16 mouse cellular contexts compared by ENCODE assay signal in genomic region chr7:98190578-98190977, GRCm38 (mm10). TPM values are rescaled to one million over a fixed set of nuclear protein-coding genes. Genes with fewer than 3 reads are reported as not detected.
DNase-seq lines count a peak whose midpoint lies in the region; ATAC-seq and TF ChIP-seq lines count a peak whose summit lies in the region.
"Had no signal": no experiment of that assay in that cellular context is flagged by ENCODE, and none has a peak within 500 bp of the region (broad histone marks: within the 10 kb centered on the region; RNA-seq: fewer than 3 reads in every experiment).

No protein-coding gene starts in this region.

- no peaks in the 10 kb centered on the region for H3K36me3 ChIP-seq in forebrain, embryonic 14.5 days (ENCODE audit: control insufficient read depth, insufficient read depth, low read length)
- H3K36me3 ChIP-seq in forebrain, embryonic 10.5 days (replicated peaks): no peaks in the 10 kb centered on the region
- H3K36me3 ChIP-seq in stomach, postnatal 0 days (ENCODE audit: control insufficient read depth, insufficient read depth, low read length): no peaks in the 10 kb centered on the region
- H3K36me3 ChIP-seq: embryonic facial prominence, embryonic 15.5 days; kidney, embryonic 15.5 days; liver, embryonic 15.5 days had no signal

- no peak overlapping the region for H3K9ac ChIP-seq in forebrain, embryonic 14.5 days (ENCODE audit: low read length)
- H3K9ac ChIP-seq in stomach, postnatal 0 days (ENCODE audit: low read length): no peak overlapping the region
- H3K9ac ChIP-seq: embryonic facial prominence, embryonic 15.5 days; kidney, embryonic 15.5 days; liver, embryonic 15.5 days had no signal

- no peak overlapping the region for H3K4me2 ChIP-seq in forebrain, embryonic 14.5 days (ENCODE audit: low read length)
- H3K4me2 ChIP-seq in stomach, postnatal 0 days (replicated peaks; ENCODE audit: low read depth): no peak overlapping the region
- H3K4me2 ChIP-seq: embryonic facial prominence, embryonic 15.5 days; kidney, embryonic 15.5 days; liver, embryonic 15.5 days had no signal

- intact Hi-C loops in left cerebral cortex, adult 2 months (cut with DNase I): no loop called here
- intact Hi-C loops in left cerebral cortex, postnatal 14 days (cut with DNase I): loop anchor here (2.0 kb wide), 1 partner anchor 36 kb away; no protein-coding TSS in a partner anchor

- peaks cover 15% of the 10 kb centered on the region; the same call in 1 of the 2 replicates for H3K4me1 ChIP-seq in forebrain, embryonic 14.5 days (ENCODE audit: control insufficient read depth, insufficient read depth, low read length)
- peaks cover 42% of the 10 kb centered on the region for H3K4me1 ChIP-seq in forebrain, embryonic 10.5 days
- peaks cover 4% of the 10 kb centered on the region for H3K4me1 ChIP-seq in stomach, postnatal 0 days (replicated peaks; ENCODE audit: control insufficient read depth, insufficient read depth)

- DNase-seq in forebrain, embryonic 14.5 days (ENCODE audit: low spot score): peak; percentile 41
- DNase-seq in forebrain, embryonic 10.5 days (ENCODE audit: extremely low spot score, low spot score): no peak
- no peak for DNase-seq in left cerebral cortex, adult 2 months (ENCODE audit: extremely low spot score in 1 of 2, low spot score in 2 of 2)
- no peak for DNase-seq in left cerebral cortex, postnatal 14 days (ENCODE audit: low spot score in 2 of 2)
- peak; percentile 35 for DNase-seq in retina, embryonic 14.5 days (ENCODE audit: low spot score)
- no peak for DNase-seq in retina, postnatal 1 day
- DNase-seq in stomach, postnatal 0 days (ENCODE audit: low spot score): no peak
- DNase-seq in lung, postnatal 36 days: no peak
- DNase-seq: adrenal gland, postnatal 14 days; cerebellum, adult 9-11 months; heart, postnatal 36 days had no signal

- TF ChIP-seq EP300 in stomach, postnatal 0 days (optimal IDR thresholded peaks at IDR 0.05): no peak

- 91% methylated on average over 1 of the region's 1 CpGs for WGBS in forebrain, embryonic 14.5 days
- 88% methylated on average over 1 of the region's 1 CpGs for WGBS in forebrain, embryonic 10.5 days
- WGBS in stomach, postnatal 0 days: 90% methylated on average over 1 of the region's 1 CpGs

- H3K27ac ChIP-seq in forebrain, embryonic 14.5 days (ENCODE audit: low read depth, low read length): no peak overlapping the region
- H3K27ac ChIP-seq in forebrain, embryonic 10.5 days: no peak overlapping the region
- no peak overlapping the region for H3K27ac ChIP-seq in left cerebral cortex, adult 2 months
- H3K27ac ChIP-seq in stomach, postnatal 0 days (replicated peaks): no peak overlapping the region
- H3K27ac ChIP-seq: embryonic facial prominence, embryonic 15.5 days; kidney, embryonic 15.5 days had no signal

- no peak overlapping the region for H3K4me3 ChIP-seq in forebrain, embryonic 14.5 days (ENCODE audit: low read depth, low read length)
- no peak overlapping the region for H3K4me3 ChIP-seq in forebrain, embryonic 10.5 days
- H3K4me3 ChIP-seq in left cerebral cortex, adult 2 months: no peak overlapping the region
- no peak overlapping the region for H3K4me3 ChIP-seq in stomach, postnatal 0 days (ENCODE audit: low read depth, low read length)
- H3K4me3 ChIP-seq: embryonic facial prominence, embryonic 15.5 days; kidney, embryonic 15.5 days; liver, embryonic 15.5 days had no signal

- peak; percentile 57 for TF ChIP-seq CTCF in left cerebral cortex, adult 2 months (IDR thresholded peaks at IDR 0.05)
- TF ChIP-seq CTCF in stomach, postnatal 0 days (IDR thresholded peaks at IDR 0.05; ENCODE audit: low read depth): peak; percentile 51

- peaks cover 44% of the 10 kb centered on the region for H3K27me3 ChIP-seq in forebrain, embryonic 14.5 days (replicated peaks; ENCODE audit: control insufficient read depth, insufficient read depth, low read length)
- peaks cover 83% of the 10 kb centered on the region for H3K27me3 ChIP-seq in forebrain, embryonic 10.5 days (ENCODE audit: poor library complexity, severe bottlenecking)
- peaks cover 22% of the 10 kb centered on the region; the same call in 1 of the 2 replicates for H3K27me3 ChIP-seq in stomach, postnatal 0 days (ENCODE audit: control insufficient read depth, insufficient read depth, low read length)

- ATAC-seq in forebrain, embryonic 14.5 days: no peak
- ATAC-seq in stomach, postnatal 0 days (ENCODE audit: low FRiP score, low TSS enrichment): no peak
- ATAC-seq: forebrain, embryonic 16.5 days had no signal

- H3K9me3 ChIP-seq in forebrain, embryonic 14.5 days (replicated peaks; ENCODE audit: control insufficient read depth, low read length): no peaks in the 10 kb centered on the region
- H3K9me3 ChIP-seq in forebrain, embryonic 10.5 days: no peaks in the 10 kb centered on the region
- H3K9me3 ChIP-seq in stomach, postnatal 0 days (ENCODE audit: control insufficient read depth, low read length): no peaks in the 10 kb centered on the region
- H3K9me3 ChIP-seq: embryonic facial prominence, embryonic 15.5 days; kidney, embryonic 15.5 days; liver, embryonic 15.5 days had no signal

RNA-seq across cellular contexts. Expression of gene B3gnt6, which starts 8.7 kb away (rescaled TPM):
- 0.19 and 0.32 TPM in 2 replicates for polyA plus RNA-seq in forebrain, embryonic 14.5 days (2014; fragmentation: Nextera tagmentation; extraction: Ambion mirVana)
- 0.06 TPM in 1 of 2 replicates, not detected in the other for polyA plus RNA-seq in forebrain, embryonic 10.5 days (2016; fragmentation: Nextera tagmentation; extraction: Ambion mirVana)
- total RNA-seq in left cerebral cortex, adult 2 months (2021): under 1 TPM in 1 of 2 experiments, not detected in 1; 0.14 TPM
- total RNA-seq in left cerebral cortex, postnatal 14 days (2021): under 1 TPM in 1 of 2 experiments, not detected in 1; 0.19 TPM
- 0.23 and 0.25 TPM in 2 replicates for polyA plus RNA-seq in stomach, postnatal 0 days (2015; fragmentation: Nextera tagmentation; extraction: Ambion mirVana)
- total RNA-seq: gastrocnemius, adult 8-10 months; heart, postnatal 36 days had no signal
- polyA plus RNA-seq: embryonic facial prominence, embryonic 15.5 days; liver, embryonic 15.5 days had no signal

RNA-seq across cellular contexts. Expression of gene Capn5, which starts 12.5 kb away (rescaled TPM):
- 6.1 and 8.2 TPM in 2 replicates for polyA plus RNA-seq in forebrain, embryonic 14.5 days (2014; fragmentation: Nextera tagmentation; extraction: Ambion mirVana)
- 5.8 TPM in 2 replicates for polyA plus RNA-seq in forebrain, embryonic 10.5 days (2016; fragmentation: Nextera tagmentation; extraction: Ambion mirVana)
- 10 to 100 TPM; 30.8 to 36.1 TPM for total RNA-seq in left cerebral cortex, adult 2 months (2021)
- total RNA-seq in left cerebral cortex, postnatal 14 days (2021): 10 to 100 TPM; 37.3 to 41.4 TPM
- 13.2 and 16.6 TPM in 2 replicates for polyA plus RNA-seq in stomach, postnatal 0 days (2015; fragmentation: Nextera tagmentation; extraction: Ambion mirVana)

RNA-seq across cellular contexts. Expression of gene Omp, which starts 45.3 kb away (rescaled TPM):
- polyA plus RNA-seq in forebrain, embryonic 14.5 days (2014; fragmentation: Nextera tagmentation; extraction: Ambion mirVana): 0.30 and 0.32 TPM in 2 replicates
- 0.11 and 0.19 TPM in 2 replicates for polyA plus RNA-seq in forebrain, embryonic 10.5 days (2016; fragmentation: Nextera tagmentation; extraction: Ambion mirVana)
- total RNA-seq in left cerebral cortex, adult 2 months (2021): under 1 TPM; 0.77 to 0.89 TPM
- under 1 TPM; 0.66 to 0.79 TPM for total RNA-seq in left cerebral cortex, postnatal 14 days (2021)
- 0.57 and 0.65 TPM in 2 replicates for polyA plus RNA-seq in stomach, postnatal 0 days (2015; fragmentation: Nextera tagmentation; extraction: Ambion mirVana)
- total RNA-seq: gastrocnemius, adult 8-10 months had no signal

Comparison
In these comparisons a context has a peak if more than half of its experiments do, and no peak if none do; other contexts are left out.
1. DNase-seq: peak in forebrain, embryonic 14.5 days (single experiment) and retina, embryonic 14.5 days (single experiment); none in forebrain, embryonic 10.5 days (single experiment), left cerebral cortex, adult 2 months (0 of 2), left cerebral cortex, postnatal 14 days (0 of 2), retina, postnatal 1 day (single experiment), stomach, postnatal 0 days (single experiment) and lung, postnatal 36 days (single experiment).